Mouse (Mus musculus) B cell, adult (primary cell): ENCODE results near the gene 4921536K21Rik. TPM values are rescaled to one million over a fixed set of nuclear protein-coding genes. Genes with fewer than 3 reads are reported as not detected.

ENCODE experiments used
- total RNA-seq: library from RNA; stranded (reverse); gene quantifications from 4 replicates; pipeline ENCODE4 v1.2.4, GENCODE M21; 2023; ENCODE audit not compliant: inconsistent age

Gene 4921536K21Rik
- 0.84 to 1.5 TPM (median 0.98 TPM) in 4 replicates for total RNA-seq

DNA sequence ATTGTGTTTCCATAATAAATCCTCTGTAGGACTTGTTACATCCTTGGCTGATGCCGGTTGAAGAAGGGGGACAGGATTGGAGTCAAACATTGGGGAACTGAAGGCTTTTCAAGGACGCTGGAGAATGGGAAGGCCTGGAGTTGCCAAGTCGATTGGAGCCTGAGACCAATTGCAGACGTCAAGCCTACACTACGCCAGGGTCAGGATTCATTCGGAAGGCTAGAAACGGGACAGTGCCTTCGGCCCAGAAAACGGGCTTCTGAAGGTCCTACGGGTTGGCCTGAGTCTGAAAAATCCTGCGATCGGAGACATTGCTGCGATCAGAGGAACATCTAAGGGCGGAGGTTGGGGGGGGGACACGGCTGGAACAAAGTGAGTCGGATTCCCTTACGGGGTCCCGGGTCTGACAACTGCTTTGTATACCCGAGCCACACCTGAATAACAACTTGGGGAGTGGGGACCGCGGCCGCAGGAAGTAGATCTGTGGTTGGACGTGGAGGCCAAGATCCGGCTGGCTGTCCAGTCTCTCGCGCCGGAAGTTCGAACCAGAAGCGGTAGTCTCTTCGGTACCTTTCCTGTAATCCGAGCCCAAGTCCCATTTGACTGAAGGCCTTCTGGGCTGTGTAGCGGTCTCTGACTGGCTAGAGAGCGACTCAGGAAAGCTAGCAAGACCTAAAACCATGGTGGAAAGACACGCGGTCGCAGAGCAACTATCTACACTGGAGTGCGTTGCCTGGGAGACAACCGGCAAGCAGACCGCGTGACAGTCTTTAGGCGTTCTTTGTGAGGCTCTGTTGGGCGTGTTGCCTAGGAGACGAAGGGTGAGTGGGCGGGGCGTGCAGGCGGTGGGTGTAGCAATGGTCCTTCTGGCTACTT, at the start of gene 4921536K21Rik, which contains the start of gene Dusp18:
TSS of gene 4921536K21Rik (minus strand) at position 693 of the 876 bp plus-strand sequence.
TSS of gene Dusp18 (plus strand) at position 835 of the 876 bp plus-strand sequence.

DNA sequence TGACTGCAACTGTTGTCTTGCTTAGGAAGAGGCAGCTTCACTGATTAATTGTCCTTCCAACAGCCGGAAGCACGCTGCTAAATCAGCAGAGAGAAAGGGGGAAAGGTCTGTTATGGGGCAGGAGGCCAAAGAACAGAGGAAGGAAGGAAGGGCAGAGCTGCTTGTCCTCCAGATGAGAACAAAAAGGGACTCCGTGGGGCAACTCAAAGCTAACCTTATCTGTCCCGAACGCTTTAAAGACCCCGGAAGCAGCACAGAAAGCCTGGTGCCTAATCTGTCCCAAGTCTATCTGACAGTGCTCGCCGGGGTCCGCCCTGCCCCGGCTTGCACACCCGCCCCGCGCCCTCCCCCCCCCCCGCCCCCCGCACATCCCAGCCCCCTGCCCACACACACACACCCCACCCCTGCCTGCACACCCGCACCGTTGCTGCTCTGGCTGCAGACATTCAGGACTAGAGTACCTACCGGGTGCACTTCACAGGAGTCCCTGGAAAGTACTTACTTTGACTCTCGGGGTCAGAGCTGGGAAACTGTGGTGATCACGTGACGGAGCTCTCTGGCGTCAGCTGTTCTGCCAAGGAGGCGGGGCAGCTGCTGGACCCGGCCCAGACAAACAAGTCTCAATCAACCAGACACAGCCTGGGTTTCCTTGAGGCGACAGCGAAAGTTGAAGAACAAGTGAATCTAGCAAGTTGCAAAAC, 36.8 kb upstream of the 4921536K21Rik start, which contains the start of gene Tcn2:
TSS of gene Tcn2 (minus strand) at position 649 of the 701 bp plus-strand sequence.

DNA sequence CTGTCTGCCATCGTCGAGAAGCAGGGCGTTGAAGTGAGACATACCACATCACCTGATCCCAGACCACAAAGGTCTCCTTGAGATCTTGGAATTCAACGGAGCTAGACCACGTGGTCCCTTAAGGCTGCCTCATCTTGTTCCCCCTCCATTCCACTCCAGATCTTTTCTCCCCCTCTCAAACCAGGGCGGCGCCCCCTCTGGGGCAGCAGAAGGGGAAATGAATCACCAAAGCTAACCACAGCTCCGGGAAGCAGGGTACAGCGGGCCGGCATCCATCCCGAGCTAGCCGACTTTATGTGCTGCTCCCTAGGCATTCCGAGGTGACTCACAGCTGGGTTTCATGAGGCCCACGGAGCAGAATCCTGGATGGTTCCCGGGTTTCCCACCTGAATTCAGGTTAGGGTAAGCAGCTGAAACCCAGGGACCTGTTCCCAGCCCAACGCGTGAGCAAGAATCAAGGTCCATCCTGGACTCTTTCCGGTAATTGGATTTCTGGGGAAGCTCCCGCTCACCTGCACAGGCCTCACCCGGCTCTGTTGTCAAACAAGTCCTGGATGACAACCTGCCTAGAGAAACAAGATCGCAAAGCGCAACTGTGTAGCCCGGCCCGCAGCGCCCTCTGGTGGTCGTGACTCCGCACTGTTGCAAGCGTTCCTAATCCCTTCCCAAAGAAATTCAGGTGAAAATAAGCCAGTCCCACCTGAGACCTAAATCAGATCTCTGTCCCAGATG, 19.4 kb upstream of the 4921536K21Rik start, which contains the start of gene Slc35e4:
TSS of gene Slc35e4 (minus strand) at position 556 of the 732 bp plus-strand sequence.

DNA sequence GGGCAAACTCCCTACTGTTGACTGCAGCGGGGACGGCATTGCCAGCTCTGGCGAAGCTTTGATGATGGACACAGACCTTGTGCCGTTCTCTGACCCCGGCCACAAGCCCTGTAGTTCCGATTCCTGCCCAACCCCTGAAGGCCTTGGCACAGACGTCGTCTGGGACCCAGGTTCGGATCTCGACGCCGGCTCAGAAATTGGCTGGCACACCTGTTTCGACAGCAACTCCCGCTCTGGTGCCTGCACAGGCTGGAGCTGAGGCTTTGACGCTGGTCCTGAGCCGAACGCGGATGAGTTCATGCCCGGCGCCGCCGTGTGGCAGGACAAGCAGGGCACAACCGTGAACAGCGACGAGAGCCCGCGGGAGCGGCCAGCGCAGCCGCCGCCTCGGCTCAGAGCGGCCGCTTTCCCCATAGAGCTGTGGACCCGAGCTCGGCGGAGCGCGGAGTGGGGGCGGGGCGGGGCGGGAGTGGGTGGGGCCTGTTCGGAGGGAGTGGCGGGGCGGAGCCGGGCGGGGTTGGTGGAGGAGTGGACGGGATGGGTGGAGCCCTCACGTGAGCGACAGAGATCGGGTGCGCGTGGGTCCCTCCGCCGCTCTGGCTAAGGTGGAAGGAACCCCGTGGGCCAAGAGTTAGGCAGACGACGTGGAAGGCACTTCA, 31.3 kb downstream of the 4921536K21Rik start, which contains the start of gene Osbp2:
TSS of gene Osbp2 (minus strand) at position 450 of the 659 bp plus-strand sequence.

Other genes with a start within 250 kb of the 4921536K21Rik start
- 58.3 to 69.4 TPM (median 62.5 TPM) in 4 replicates for gene Morc2a, start 245.9 kb downstream of the 4921536K21Rik start, total RNA-seq
- gene Osbp2, start 31.2 kb downstream of the 4921536K21Rik start, total RNA-seq, result not detected in 4 replicates
- gene Dusp18, start 142 bp upstream of the 4921536K21Rik start, total RNA-seq, result 21.1 to 25.3 TPM (median 23.7 TPM) in 4 replicates
- 7.0 to 8.9 TPM (median 7.8 TPM) in 4 replicates for gene Slc35e4, start 19.6 kb upstream of the 4921536K21Rik start, total RNA-seq
- gene Tcn2, start 37.1 kb upstream of the 4921536K21Rik start, total RNA-seq, result 24.6 to 26.8 TPM (median 26.2 TPM) in 4 replicates
- gene Pes1, start 68.9 kb upstream of the 4921536K21Rik start, total RNA-seq, result 84.1 to 95.1 TPM (median 92.3 TPM) in 4 replicates
- not detected in 4 replicates for gene 4930556J24Rik, start 81.7 kb upstream of the 4921536K21Rik start, total RNA-seq
- gene Gal3st1, start 88.5 kb upstream of the 4921536K21Rik start, total RNA-seq, result 0.29 to 0.36 TPM in 2 of 4 replicates, not detected in the others
- gene Sec14l4, start 136.4 kb upstream of the 4921536K21Rik start, total RNA-seq, result not detected in 4 replicates
- not detected in 4 replicates for gene Sec14l3, start 169.7 kb upstream of the 4921536K21Rik start, total RNA-seq
- gene Mtfp1, start 200.3 kb upstream of the 4921536K21Rik start, total RNA-seq, result 0.38 to 1.8 TPM (median 1.3 TPM) in 4 replicates
- 0.81 to 1.3 TPM in 2 of 4 replicates, not detected in the others for gene Sec14l2, start 228.3 kb upstream of the 4921536K21Rik start, total RNA-seq
- 29.9 to 40.8 TPM (median 34.4 TPM) in 4 replicates for gene Rnf215, start 240.1 kb upstream of the 4921536K21Rik start, total RNA-seq